Mouse (Mus musculus): ENCODE data around the gene Hsph1.

DNA sequence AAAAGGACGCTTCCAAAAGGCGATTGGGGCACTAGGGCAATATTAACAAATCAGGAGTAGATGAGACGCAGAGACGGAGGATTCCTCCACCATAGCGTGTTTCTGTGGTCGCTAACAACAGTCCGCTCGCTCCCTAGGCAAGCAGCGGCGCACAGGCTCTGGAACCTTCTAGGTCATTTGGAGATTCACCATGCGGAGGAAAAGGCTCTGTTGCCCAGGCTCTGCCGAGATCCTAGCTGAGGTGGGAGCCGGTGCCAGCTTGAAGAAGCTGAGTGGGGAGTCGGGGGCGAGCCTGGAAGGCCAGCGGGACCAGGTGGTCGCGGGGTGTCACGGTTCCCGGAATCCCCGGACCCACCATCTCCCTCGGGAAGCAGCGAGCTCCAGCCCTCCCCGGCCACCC lies 620 bp downstream of the Hsph1 start:
- TF ChIP-seq EP300 (IDR thresholded peaks at IDR 0.05; ENCODE audit: insufficient read depth, low read depth, low read length), result no peak
- TF ChIP-seq POLR2A (IDR thresholded peaks at IDR 0.05; ENCODE audit: insufficient read depth, low read depth, low read length), result no peak

All from heart, adult 2 months (tissue).